Mouse (Mus musculus) T-helper 17 cell (primary cell): ENCODE data around the gene Itih3.

Source experiments
- in situ Hi-C, 2 experiments: fragments of 300-600 bp; cut with MboI, MseI; formaldehyde crosslinking; loops; 1 replicate in 1 of 2; 2 replicates in 1 of 2; pipeline ENCODE4 v1.15.1; 2025; ENCODE audit warnings: high pct_unique_total_duplicates in 2 of 2

The Itih3 gene

DNA sequence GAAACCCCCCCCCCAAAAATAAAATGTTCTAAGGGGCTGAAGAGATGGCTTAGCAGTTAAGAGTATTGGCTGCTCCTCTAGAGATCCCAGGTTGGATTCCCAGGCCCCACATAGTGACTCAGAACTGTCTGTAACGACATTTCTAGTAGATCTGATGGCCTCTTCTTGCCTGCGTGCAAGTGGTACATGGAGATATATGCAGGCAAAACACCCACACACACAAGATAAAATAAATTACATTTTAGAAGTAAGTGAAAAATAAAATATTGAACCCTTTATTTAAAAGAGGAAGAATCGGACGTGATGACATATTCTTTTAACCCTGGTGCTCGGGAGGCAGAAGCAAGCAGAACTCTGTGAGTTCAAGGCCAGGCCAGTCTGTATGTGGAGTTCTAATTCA, 20.9 kb downstream of the Itih3 start:
- in situ Hi-C loops, result no loop called here

- in situ Hi-C loops, result no loop called here
Observed at GRCm38 (mm10) chr14:30899972-30900371, 23.6 kb downstream of the Itih3 start.

DNA sequence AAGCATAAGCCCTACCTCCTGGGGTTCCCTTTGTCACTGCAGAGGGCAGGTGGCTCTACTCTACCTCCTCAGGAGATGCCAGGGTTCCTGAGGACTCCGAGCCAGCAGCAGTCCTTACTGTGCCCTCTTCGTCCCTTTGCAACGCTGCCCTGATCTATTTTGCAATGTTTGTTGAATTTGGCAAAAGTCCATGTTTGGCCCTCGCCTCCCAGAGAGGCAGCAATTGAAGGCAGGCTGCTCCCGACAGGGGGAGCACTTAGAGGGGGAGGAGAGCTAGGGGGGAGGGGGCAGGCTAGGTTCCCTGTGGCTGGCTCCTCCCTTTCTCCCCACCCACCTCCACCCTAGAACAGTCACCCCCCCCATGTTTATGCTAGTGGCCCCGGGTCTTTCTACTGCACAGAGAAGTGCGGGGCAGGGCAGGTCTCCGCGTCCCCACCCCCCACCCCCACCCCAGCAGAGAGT, 35.3 kb downstream of the Itih3 start:
- in situ Hi-C loops, result no loop called here

- in situ Hi-C loops, result no loop called here
Observed at GRCm38 (mm10) chr14:30886204-30886603, 37.4 kb downstream of the Itih3 start, which contains the start of gene Itih4. TSS of gene Itih4 (plus strand) at chr14:30886476.

DNA sequence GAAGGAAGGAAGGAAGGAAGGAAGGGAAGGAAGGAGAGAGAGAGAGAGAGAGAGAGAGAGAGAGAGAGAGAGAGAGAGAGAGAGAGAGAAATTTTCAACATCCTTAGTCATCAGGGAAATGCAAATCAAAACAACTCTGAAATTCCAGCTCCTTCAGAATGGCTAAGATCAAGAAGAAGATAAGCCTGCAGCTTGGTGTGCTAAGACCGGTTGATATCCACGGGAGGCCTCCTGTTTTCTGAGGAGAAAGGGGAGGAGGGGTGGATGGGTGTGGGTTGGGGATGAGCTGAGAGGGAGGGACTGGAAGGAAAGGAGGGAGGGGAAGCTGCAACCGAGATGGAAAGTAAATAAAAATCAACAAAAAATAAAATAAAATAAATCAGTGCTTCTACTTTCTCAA, 38.3 kb downstream of the Itih3 start:
- in situ Hi-C loops, result no loop called here

DNA sequence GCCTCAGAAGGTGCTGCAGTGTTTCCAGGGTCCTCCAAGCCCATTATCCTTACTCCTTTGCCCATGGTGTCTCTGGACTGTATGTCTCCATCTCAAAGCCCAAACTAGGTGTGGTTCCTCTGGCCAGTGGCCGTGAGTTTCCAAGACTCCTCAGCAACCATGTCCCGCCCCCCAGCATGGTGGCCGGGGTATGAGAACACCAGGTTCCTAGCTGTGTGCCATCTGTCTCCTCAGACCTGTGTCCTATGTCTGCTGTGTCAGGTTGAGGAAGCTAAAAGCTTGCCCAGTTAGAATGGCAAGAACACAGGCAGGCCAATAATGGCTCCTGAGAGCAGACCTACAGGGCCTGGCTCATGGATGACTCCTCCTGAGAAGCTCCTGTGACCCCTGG, 41.8 kb downstream of the Itih3 start:
- in situ Hi-C loops, result no loop called here

- in situ Hi-C loops, result no loop called here
Observed at GRCm38 (mm10) chr14:30880811-30881717, 42.5 kb downstream of the Itih3 start.

DNA sequence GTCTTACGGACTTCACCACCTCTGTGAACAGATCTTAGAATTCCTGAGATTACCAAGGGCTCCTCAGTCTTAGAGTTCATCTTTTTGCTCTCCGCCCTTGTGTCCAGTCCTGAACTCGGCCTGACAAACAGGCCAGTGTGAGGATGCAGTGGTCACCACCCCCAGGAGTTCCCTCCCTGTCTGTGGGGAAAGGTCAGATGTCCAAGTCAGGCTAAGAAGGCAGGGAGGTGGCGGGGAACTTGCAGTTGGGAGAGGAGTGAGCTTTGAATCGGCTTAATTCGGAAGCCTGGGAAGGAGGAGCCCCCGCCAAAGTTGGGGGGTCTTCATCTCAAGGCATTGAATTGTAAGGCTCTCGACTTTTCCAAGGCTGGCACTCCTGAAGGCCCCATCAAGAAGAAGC, 43.3 kb downstream of the Itih3 start:
- in situ Hi-C loops, result no loop called here

DNA sequence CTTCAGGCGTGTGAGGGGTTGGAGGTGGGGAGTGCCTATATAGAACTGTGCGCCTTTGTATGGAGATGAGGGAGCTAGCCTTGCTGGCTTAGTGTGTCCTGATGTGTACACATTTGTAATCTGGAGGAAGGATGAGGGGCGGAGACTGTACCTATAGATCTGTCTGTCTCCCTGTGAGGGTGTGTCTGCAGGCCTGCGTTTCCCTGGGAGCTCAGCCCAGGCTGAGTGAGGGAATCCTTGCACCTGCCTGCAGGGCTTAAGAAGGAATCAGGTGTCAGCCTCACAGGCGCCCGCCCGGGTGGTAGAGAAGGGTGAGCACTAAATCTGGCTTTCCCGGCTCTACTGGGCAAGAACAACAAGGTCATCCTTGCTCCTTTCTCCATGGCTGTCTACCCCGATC, 43.8 kb downstream of the Itih3 start:
- in situ Hi-C loops, result no loop called here

- in situ Hi-C loops, result no loop called here
Observed at GRCm38 (mm10) chr14:30878958-30879571, 44.5 kb downstream of the Itih3 start, which contains the start of gene Mustn1. TSS of gene Mustn1 (plus strand) at chr14:30879200.

DNA sequence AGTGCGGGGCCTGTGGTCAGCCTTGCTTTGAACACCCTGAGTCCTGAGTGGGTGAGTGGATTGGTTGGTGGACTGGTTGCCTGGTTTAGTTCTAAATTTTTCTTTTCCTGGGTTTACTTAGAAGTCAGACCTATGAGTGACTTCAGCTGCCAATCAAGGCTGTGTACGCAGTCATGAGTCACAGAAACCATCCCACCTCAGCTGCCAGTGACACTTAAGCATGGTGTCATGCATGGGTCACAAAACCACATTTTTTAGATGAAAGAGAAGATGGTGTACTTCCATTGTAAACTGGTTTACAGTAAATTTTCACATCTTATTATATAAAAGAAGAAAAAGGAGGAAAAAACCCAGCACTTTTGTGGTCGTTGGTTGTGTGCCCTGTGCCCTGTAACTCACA, 45.7 kb downstream of the Itih3 start:
- in situ Hi-C loops, result no loop called here

- in situ Hi-C loops, result no loop called here
Observed at GRCm38 (mm10) chr14:30876451-30876850, 47.1 kb downstream of the Itih3 start.

DNA sequence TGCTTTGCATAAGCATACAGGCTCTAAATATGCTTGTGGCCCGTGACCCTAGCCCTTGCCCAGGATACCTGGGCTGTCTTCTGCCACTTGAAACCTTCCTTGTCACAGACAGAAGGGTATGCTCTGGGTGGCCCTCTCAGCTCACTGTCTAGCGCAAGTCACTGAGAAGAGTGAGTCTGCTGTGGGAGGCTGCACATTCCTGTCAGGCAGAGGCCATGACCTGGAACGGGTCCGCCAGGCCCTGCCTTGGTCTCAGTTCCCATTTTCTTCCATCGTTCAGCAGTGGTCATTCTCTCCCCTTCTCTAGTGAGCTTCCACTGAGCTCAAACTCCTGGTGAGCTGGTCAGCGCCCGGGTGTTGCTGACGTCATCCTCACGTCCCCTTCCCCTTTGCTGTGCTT, 47.6 kb downstream of the Itih3 start:
- in situ Hi-C loops, result no loop called here

DNA sequence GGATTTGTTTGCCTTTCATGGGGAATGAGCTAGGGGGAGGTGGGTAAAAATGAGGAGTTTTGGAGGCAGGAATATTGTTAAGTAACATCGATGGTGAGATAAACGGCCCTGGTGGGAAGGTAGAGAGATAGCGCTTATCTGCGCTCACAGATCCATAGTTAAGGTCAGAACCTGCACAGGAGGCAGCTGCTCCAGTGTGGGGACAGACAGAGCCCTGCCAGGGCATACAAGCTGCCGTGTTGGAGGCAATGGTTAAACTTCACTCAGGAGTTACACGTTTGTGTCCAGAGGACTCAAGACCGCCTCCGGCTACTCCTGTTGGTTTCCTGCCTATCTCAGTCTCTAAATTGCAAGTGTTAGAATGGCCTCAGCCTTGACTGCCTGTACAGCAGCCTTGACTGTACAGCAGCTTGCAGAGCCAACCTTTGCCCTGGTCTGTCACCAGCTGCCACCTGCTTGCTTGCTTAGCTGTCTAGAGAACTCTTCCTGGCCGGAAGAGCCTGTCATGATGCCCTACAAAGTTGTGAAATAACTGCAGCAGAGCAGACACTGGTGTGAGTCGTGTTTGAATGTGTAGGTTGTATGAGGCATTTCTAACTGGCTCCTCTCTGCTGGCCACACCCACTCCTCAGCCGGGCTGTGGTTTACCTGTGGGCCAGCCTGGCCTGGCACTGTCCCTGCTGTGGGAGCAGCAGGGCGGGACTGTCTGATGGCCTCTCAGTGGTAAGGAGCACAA, 48.3 kb downstream of the Itih3 start:
- in situ Hi-C loops, result no loop called here

DNA sequence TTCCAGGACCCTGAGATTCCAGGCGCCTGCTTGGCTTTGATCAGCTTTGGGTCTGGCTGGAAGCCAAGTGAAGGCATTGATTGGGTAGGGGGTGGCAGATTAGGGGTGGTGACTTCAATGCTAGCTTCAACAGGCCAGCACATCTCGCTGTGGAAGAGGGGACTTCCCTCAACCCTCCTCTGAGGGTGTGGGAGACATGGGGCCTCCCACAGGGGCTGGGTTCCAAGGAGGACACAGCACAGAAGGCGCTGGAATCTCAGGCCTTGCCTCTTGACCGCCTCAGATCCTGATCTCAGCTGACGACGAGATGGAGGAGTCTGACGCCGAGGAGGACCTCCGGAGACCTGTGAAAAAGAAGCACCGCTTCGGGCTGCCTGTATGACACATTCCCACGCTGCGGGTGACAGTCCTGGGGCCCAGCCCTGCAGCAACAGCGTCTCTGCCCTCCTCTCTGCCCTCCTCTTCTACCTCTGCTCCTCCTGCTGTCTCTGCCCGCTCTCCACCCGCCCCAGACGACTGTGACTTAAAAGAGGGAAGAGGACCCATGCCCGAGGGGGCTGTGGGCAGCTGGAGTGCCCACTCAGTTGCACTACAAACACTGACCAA, 49.4 kb downstream of the Itih3 start:
- in situ Hi-C loops, result no loop called here

DNA sequence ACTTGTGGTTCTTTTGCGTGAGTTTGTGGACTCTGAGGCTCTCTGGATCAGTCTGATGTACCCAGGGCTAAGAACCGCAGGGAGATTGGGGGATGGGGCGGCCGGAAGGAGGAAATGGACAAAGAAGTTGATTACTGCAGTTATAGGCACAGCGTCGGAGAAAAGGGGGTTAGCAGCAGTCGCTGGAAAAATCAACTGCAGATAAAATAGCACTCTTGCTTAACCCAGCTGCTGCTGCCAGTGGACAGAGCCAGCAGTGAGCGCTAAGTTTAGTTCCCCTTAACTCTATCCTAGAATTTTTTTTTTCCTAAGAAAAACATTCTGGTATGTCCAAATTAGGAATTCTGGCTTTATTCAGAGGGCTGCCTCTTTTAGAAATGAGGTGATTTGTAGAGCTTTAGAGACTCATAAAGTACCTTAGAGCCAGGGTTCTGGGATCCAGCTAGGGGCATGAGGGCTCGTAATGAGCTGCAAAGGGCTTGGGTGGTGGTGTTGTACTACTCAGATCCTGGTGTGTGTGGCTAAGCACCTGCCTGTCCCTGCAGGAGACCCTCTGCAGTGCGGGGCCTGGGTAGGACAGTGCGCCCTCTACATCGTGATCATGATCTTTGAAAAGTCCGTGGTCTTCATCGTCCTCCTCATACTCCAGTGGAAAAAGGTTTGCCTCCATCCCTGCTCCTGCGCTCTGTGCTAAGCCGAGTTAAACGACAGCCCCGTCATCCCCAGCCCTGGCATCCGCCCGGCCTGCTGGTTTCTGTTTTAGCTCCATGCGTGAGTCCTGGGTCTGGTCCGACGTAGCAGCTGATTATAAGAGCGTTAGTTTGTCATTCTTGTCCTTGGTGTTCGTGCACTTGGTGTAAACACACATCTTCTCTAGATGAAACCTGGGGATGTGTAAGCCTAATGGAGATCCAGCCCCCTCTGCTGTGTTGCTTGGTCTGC, 53.1 kb downstream of the Itih3 start:
- in situ Hi-C loops, result no loop called here

- in situ Hi-C loops, result no loop called here
Observed at GRCm38 (mm10) chr14:30869391-30869801, 54.2 kb downstream of the Itih3 start.

- in situ Hi-C loops, result no loop called here
Observed at GRCm38 (mm10) chr14:30868826-30869225, 54.7 kb downstream of the Itih3 start.

- in situ Hi-C loops, result no loop called here
Observed at GRCm38 (mm10) chr14:30867042-30867441, 56.5 kb downstream of the Itih3 start.

GRCm38 (mm10) chr14:30865311-30865710, 58.2 kb downstream of the Itih3 start:
- in situ Hi-C loops, result no loop called here

DNA sequence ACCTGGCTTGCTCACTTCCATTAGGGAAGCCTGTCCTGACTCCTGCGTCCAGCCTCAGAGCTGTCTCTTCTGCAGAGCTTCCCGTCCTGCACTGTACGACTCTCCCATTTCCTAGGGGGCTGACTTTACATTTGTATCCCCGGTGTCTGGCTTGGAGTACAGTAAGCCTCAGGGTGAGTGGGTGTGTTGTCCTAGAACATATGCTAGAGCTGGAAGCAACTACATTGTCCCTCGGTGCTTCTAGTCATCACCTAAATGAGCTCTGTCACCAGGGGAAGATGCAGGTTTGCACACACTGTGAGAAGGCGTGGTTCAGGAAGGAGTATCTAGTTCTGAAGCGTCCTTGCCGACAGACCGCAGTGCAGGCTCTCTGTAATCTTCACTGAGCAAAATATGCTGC, 61.2 kb downstream of the Itih3 start:
- in situ Hi-C loops, result no loop called here
